Mouse (Mus musculus) lung, postnatal 0 days (tissue): ENCODE data around the gene Tle3. TPM values are rescaled to one million over a fixed set of nuclear protein-coding genes. Genes with fewer than 3 reads are reported as not detected.
A peak's percentile ranks its signal among the peaks of the same experiment; 100 is the strongest.

Experiments used
- ATAC-seq: fragments of 200-750 bp; cut with Nextera tagmentation; 2 replicates; pipeline ENCODE4 v1.8.0; 2017; ENCODE audit warnings: moderate library complexity
- DNase-seq: peaks from one replicate; pipeline ENCODE4 v3.0.0-alpha.2; 2016; ENCODE audit warnings: low spot score
- H3K27ac ChIP-seq: fragments of 300-500 bp; sonication (generic); 2 replicates; pipeline ENCODE4 v1.5.1; 2014; ENCODE audit warnings: antibody characterized with exemption, mild to moderate bottlenecking, low read length, mixed read lengths
- H3K27me3 ChIP-seq: fragments of 300-500 bp; sonication (generic); replicated peaks from 2 replicates; pipeline ENCODE4 v1.6.1; 2014; ENCODE audit warnings: low read length, mixed read lengths; ENCODE audit not compliant: insufficient read depth
- H3K36me3 ChIP-seq: fragments of 300-500 bp; sonication (generic); 2 replicates; pipeline ENCODE4 v1.6.1; 2014; ENCODE audit warnings: low read length, mixed read lengths; ENCODE audit not compliant: insufficient read depth
- H3K4me1 ChIP-seq: fragments of 300-500 bp; sonication (generic); 2 replicates; pipeline ENCODE4 v1.6.1; 2014; ENCODE audit warnings: antibody characterized with exemption, low read depth, low read length, mixed read lengths; ENCODE audit not compliant: insufficient read depth
- H3K4me2 ChIP-seq: fragments of 300-500 bp; sonication (generic); replicated peaks from 2 replicates; pipeline ENCODE4 v1.6.1; 2014; ENCODE audit warnings: low read depth, mild to moderate bottlenecking, low read length, moderate library complexity, mixed read lengths
- H3K4me3 ChIP-seq: fragments of 300-500 bp; sonication (generic); 2 replicates; pipeline ENCODE4 v1.5.1; 2014; ENCODE audit warnings: low read depth, low read length
- H3K9ac ChIP-seq: fragments of 300-500 bp; sonication (generic); replicated peaks from 2 replicates; pipeline ENCODE4 v1.6.1; 2014; ENCODE audit warnings: low read depth, mild to moderate bottlenecking
- H3K9me3 ChIP-seq: fragments of 300-500 bp; sonication (generic); 2 replicates; pipeline ENCODE4 v1.6.1; 2016; ENCODE audit warnings: low read length, mixed read lengths
- CTCF ChIP-seq: IDR thresholded peaks from 2 replicates; pipeline ENCODE4 v1.5.1; 2016; ENCODE audit warnings: antibody characterized with exemption, mild to moderate bottlenecking
- EP300 ChIP-seq: IDR thresholded peaks from 2 replicates; pipeline ENCODE4 v1.6.1; 2016; ENCODE audit warnings: antibody characterized with exemption, mild to moderate bottlenecking, control low read depth
- WGBS: fragments of 180-500 bp; shearing (Covaris S2); extraction: QIAGEN DNeasy Blood & Tissue Kit; methylation state at CpG from one replicate; pipeline ENCODE4 v1.1.7; 2014; 5-methylcytosine and 5-hydroxymethylcytosine counted together
- polyA plus RNA-seq: library from polyadenylated mRNA; unstranded; fragments of >200 nt; fragmentation: Nextera tagmentation; extraction: Ambion mirVana; gene quantifications from 2 replicates; pipeline ENCODE4 v1.2.1, GENCODE M21; 2015

Gene Tle3
- polyA plus RNA-seq, 1 experiment from 2014 or later = 16.2 TPM

DNA sequence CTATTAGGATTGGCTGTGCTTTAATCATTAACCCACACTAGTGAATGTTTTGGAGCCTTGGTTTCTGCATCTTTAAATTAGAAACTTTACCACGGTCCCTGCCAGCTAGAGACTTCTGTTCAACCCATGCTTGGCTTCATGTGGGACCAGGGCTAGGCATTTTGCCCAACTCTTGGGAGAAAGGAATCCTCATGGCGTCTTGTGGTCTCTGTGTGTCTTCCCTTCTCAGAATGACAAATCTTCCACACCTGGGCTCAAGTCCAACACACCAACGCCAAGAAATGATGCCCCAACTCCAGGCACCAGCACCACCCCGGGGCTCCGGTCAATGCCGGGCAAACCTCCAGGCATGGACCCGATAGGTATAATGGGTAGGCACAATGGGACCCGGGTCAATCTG, 36.9 kb downstream of the Tle3 start:
- H3K27me3 ChIP-seq = no peaks in the 10 kb centered on the region
- DNase-seq (no peak), ATAC-seq (no peak)

GRCm38 (mm10) chr9:61413665-61414456, 41.7 kb downstream of the Tle3 start:
- Histone ChIP-seq H3K9me3 (no peaks in the 10 kb centered on the region), H3K27me3 (no peaks in the 10 kb centered on the region), H3K4me3 (no peak overlapping the region), H3K27ac (no peak overlapping the region), H3K4me1 (no peaks in the 10 kb centered on the region), H3K36me3 (peaks cover 73% of the 10 kb centered on the region), H3K9ac (no peak overlapping the region), H3K4me2 (no peak overlapping the region)
- 87% methylated on average over 14 of the region's 14 CpGs for WGBS
- ATAC-seq = no peak
- DNase-seq = no peak
- TF ChIP-seq CTCF (no peak), EP300 (no peak)

More for the DNA sequence above, 36.9 kb downstream of the Tle3 start:
- Histone ChIP-seq H3K27ac (no peak overlapping the region), H3K4me3 (no peak overlapping the region), H3K4me1 (peaks cover 6% of the 10 kb centered on the region; the same call in 1 of the 2 replicates), H3K9ac (no peak overlapping the region), H3K9me3 (no peaks in the 10 kb centered on the region), H3K4me2 (no peak overlapping the region), H3K36me3 (peaks cover 62% of the 10 kb centered on the region)
- no peak for TF ChIP-seq EP300
- TF ChIP-seq CTCF = no peak
- 85% methylated on average over 8 of the region's 8 CpGs for WGBS

- Histone ChIP-seq H3K27me3 (no peaks in the 10 kb centered on the region), H3K27ac (no peak overlapping the region), H3K4me3 (no peak overlapping the region), H3K9me3 (no peaks in the 10 kb centered on the region), H3K4me2 (no peak overlapping the region), H3K36me3 (peaks cover 50% of the 10 kb centered on the region), H3K4me1 (no peaks in the 10 kb centered on the region), H3K9ac (no peak overlapping the region)
- TF ChIP-seq CTCF (no peak), EP300 (no peak)
- DNase-seq (no peak), ATAC-seq (no peak)
- WGBS = 57% methylated on average over 9 of the region's 9 CpGs
Observed at GRCm38 (mm10) chr9:61416571-61416970, 44.4 kb downstream of the Tle3 start.

GRCm38 (mm10) chr9:61421626-61422025, 49.5 kb downstream of the Tle3 start:
- WGBS = 69% methylated on average over 3 of the region's 3 CpGs
- H3K4me1 ChIP-seq = no peaks in the 10 kb centered on the region
- H3K4me3 ChIP-seq = no peak overlapping the region
- no peaks in the 10 kb centered on the region for H3K27me3 ChIP-seq
- no peaks in the 10 kb centered on the region for H3K9me3 ChIP-seq
- H3K4me2 ChIP-seq = no peak overlapping the region
- TF ChIP-seq EP300 (no peak), CTCF (no peak)
- peaks cover 6% of the 10 kb centered on the region; the same call in 1 of the 2 replicates for H3K36me3 ChIP-seq
- DNase-seq (no peak), ATAC-seq (no peak)
- H3K9ac ChIP-seq = no peak overlapping the region
- no peak overlapping the region for H3K27ac ChIP-seq

GRCm38 (mm10) chr9:61424245-61424644, 52.1 kb downstream of the Tle3 start:
- H3K36me3 ChIP-seq = no peaks in the 10 kb centered on the region
- WGBS = 72% methylated on average over 3 of the region's 3 CpGs
- no peak for ATAC-seq
- H3K9ac ChIP-seq = no peak overlapping the region
- no peaks in the 10 kb centered on the region for H3K9me3 ChIP-seq
- H3K27me3 ChIP-seq = no peaks in the 10 kb centered on the region
- no peak for TF ChIP-seq CTCF
- TF ChIP-seq EP300 = no peak
- no peak overlapping the region for H3K4me3 ChIP-seq
- peak; percentile 24 for DNase-seq
- H3K27ac ChIP-seq = no peak overlapping the region
- no peaks in the 10 kb centered on the region for H3K4me1 ChIP-seq
- no peak overlapping the region for H3K4me2 ChIP-seq

GRCm38 (mm10) chr9:61426493-61426892, 54.3 kb downstream of the Tle3 start:
- Histone ChIP-seq H3K27me3 (no peaks in the 10 kb centered on the region), H3K9me3 (no peaks in the 10 kb centered on the region), H3K36me3 (no peaks in the 10 kb centered on the region), H3K4me3 (no peak overlapping the region), H3K4me2 (no peak overlapping the region), H3K27ac (no peak overlapping the region), H3K9ac (no peak overlapping the region), H3K4me1 (no peaks in the 10 kb centered on the region)
- DNase-seq (no peak), ATAC-seq (no peak)
- 63% methylated on average over 7 of the region's 7 CpGs for WGBS
- TF ChIP-seq CTCF = no peak
- TF ChIP-seq EP300 = no peak
